ENCODE assay signal across 9 mouse cellular contexts in the genomic region with DNA sequence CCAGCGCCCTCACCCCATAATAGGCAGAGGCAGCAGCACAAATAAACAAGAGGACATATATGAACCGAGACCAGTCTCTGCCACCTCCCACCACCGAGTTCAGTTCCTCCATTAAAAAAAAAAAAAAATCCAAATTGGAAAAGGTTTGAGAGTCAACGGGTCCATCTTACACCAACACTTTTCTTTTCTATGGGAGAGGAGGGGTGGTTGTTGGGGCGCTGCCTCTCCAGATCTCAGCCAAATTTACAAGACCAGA. TPM values are rescaled to one million over a fixed set of nuclear protein-coding genes. Genes with fewer than 3 reads are reported as not detected.
A peak's percentile ranks its signal among the peaks of the same experiment; 100 is the strongest.
DNase-seq lines count a peak whose midpoint lies in the region; ATAC-seq and TF ChIP-seq lines count a peak whose summit lies in the region.
"Had no signal": no experiment of that assay in that cellular context is flagged by ENCODE, and none has a peak within 500 bp of the region (broad histone marks: within the 10 kb centered on the region; RNA-seq: fewer than 3 reads in every experiment).

No protein-coding gene starts in this region.

- peak overlapping the region; percentile 99 to 100 for H3K27ac ChIP-seq in heart, embryonic 14.5 days (replicated peaks in 1 of 2; ENCODE audit: control insufficient read depth in 1 of 2, insufficient read depth in 1 of 2, low read depth in 2 of 2, low read length in 2 of 2)
- peak overlapping the region; percentile 100 for H3K27ac ChIP-seq in hindbrain, embryonic 10.5 days
- H3K27ac ChIP-seq in midbrain, embryonic 10.5 days (replicated peaks) = peak overlapping the region; percentile 98

- H3K9me3 ChIP-seq in heart, embryonic 14.5 days (ENCODE audit: control insufficient read depth, low read length) = no peaks in the 10 kb centered on the region
- no peaks in the 10 kb centered on the region for H3K9me3 ChIP-seq in hindbrain, embryonic 10.5 days
- no peaks in the 10 kb centered on the region for H3K9me3 ChIP-seq in midbrain, embryonic 10.5 days (replicated peaks)

- H3K36me3 ChIP-seq in heart, embryonic 14.5 days (ENCODE audit: control insufficient read depth, insufficient read depth, low read length) = no peaks in the 10 kb centered on the region
- H3K36me3 ChIP-seq in hindbrain, embryonic 10.5 days = no peaks in the 10 kb centered on the region
- H3K36me3 ChIP-seq in midbrain, embryonic 10.5 days = no peaks in the 10 kb centered on the region

- WGBS in heart, embryonic 14.5 days = under 1% methylated on average over 5 of the region's 5 CpGs
- WGBS in hindbrain, embryonic 10.5 days = 0% methylated on average over 5 of the region's 5 CpGs
- 0% methylated on average over 5 of the region's 5 CpGs for WGBS in midbrain, embryonic 10.5 days

- no peak for TF ChIP-seq CTCF in Patski (IDR thresholded peaks at IDR 0.05)

- H3K4me1 ChIP-seq in heart, embryonic 14.5 days (ENCODE audit: control insufficient read depth in 2 of 2, insufficient read depth in 2 of 2, low read length in 2 of 2) = peaks cover 45 to 61% of the 10 kb centered on the region in 2 experiments
- peaks cover 71% of the 10 kb centered on the region for H3K4me1 ChIP-seq in hindbrain, embryonic 10.5 days (replicated peaks)
- H3K4me1 ChIP-seq in midbrain, embryonic 10.5 days = peaks cover 63% of the 10 kb centered on the region

- intact Hi-C loops in left cerebral cortex, postnatal 14 days (cut with DNase I) = no loop called here

- no peak for ATAC-seq in heart, embryonic 14.5 days (ENCODE audit: insufficient number of reproducible peaks, insufficient read depth, low FRiP score, low read depth)
- no peak for ATAC-seq in Patski

- CTCF ChIA-PET in Patski (lab: Charles Lee) = interaction anchor here (1.0 to 4.6 kb wide), 3 partner anchors 47 to 91 kb away, joined by 3 to 46 read pairs (median 20); no protein-coding TSS in a partner anchor

- in situ Hi-C loops in Patski (cut with MboI; ENCODE audit: low pct_unique_long_range_greater_than_20kb) = loop anchor here (5.0 to 10.0 kb wide), 4 partner anchors 36 to 733 kb away; no protein-coding TSS in a partner anchor

- peak overlapping the region; percentile 95 for H3K4me2 ChIP-seq in heart, embryonic 14.5 days (ENCODE audit: low read length)

- H3K4me3 ChIP-seq in heart, embryonic 14.5 days (ENCODE audit: control insufficient read depth in 1 of 2, insufficient read depth in 1 of 2, low read depth in 1 of 2, low read length in 2 of 2) = peak overlapping the region; percentile 51 to 57
- peak overlapping the region; percentile 60 for H3K4me3 ChIP-seq in hindbrain, embryonic 10.5 days
- peak overlapping the region; percentile 61 for H3K4me3 ChIP-seq in midbrain, embryonic 10.5 days

- H3K27me3 ChIP-seq in heart, embryonic 14.5 days (ENCODE audit: control insufficient read depth, insufficient read depth, low read length) = no peaks in the 10 kb centered on the region
- H3K27me3 ChIP-seq in Patski = no peaks in the 10 kb centered on the region
- H3K27me3 ChIP-seq in hindbrain, embryonic 10.5 days (ENCODE audit: insufficient read depth, poor library complexity, severe bottlenecking) = peaks cover 4% of the 10 kb centered on the region; the same call in 1 of the 2 replicates
- H3K27me3 ChIP-seq in midbrain, embryonic 10.5 days (ENCODE audit: low read depth, poor library complexity, severe bottlenecking) = peaks cover 6% of the 10 kb centered on the region; the same call in 1 of the 2 replicates

- POLR2A ChIA-PET in Patski (lab: Charles Lee) = interaction anchor here (0.7 to 3.4 kb wide), 3 partner anchors 56 to 84 kb away, joined by 4 to 13 read pairs (median 6); partner anchors contain the start of gene Ptma

- no peak for DNase-seq in heart, adult 11 months
- peak; percentile 17 for DNase-seq in Patski (ENCODE audit: low read depth, low spot score)
- DNase-seq in hindbrain, embryonic 10.5 days (ENCODE audit: low spot score) = no peak
- no peak for DNase-seq in midbrain, embryonic 10.5 days (ENCODE audit: low spot score)
- DNase-seq in right cerebral cortex, postnatal 36 days (ENCODE audit: low spot score in 2 of 2) = no peak
- DNase-seq in left cerebral cortex, postnatal 14 days (ENCODE audit: low spot score in 2 of 2) = no peak
- no peak for DNase-seq in spleen, postnatal 14 days (ENCODE audit: low spot score in 2 of 2)

- H3K9ac ChIP-seq in heart, embryonic 14.5 days (ENCODE audit: low read length) = peak overlapping the region; percentile 96

RNA-seq across cellular contexts. Expression of gene Tex44, which starts 15.5 kb away (rescaled TPM):
- polyA plus RNA-seq in heart, embryonic 14.5 days (2014; fragmentation: Nextera tagmentation; extraction: Ambion mirVana) = not detected in 2 replicates
- polyA plus RNA-seq in Patski (2021) = not detected
- polyA plus RNA-seq in hindbrain, embryonic 10.5 days (2016; fragmentation: Nextera tagmentation; extraction: Ambion mirVana) = not detected in 2 replicates
- polyA plus RNA-seq in midbrain, embryonic 10.5 days (2016; fragmentation: Nextera tagmentation; extraction: Ambion mirVana) = 0.07 and 0.11 TPM in 2 replicates
- total RNA-seq in left cerebral cortex, postnatal 14 days (2021) = not detected
- polyA plus RNA-seq: frontal cortex, adult 2 months had no signal

RNA-seq across cellular contexts. Expression of gene Nmur1, which starts 15.6 kb away (rescaled TPM):
- not detected in 2 replicates for polyA plus RNA-seq in heart, embryonic 14.5 days (2014; fragmentation: Nextera tagmentation; extraction: Ambion mirVana)
- polyA plus RNA-seq in Patski (2021) = not detected
- polyA plus RNA-seq in hindbrain, embryonic 10.5 days (2016; fragmentation: Nextera tagmentation; extraction: Ambion mirVana) = 0.12 TPM in 1 of 2 replicates, not detected in the other
- polyA plus RNA-seq in midbrain, embryonic 10.5 days (2016; fragmentation: Nextera tagmentation; extraction: Ambion mirVana) = not detected in 2 replicates
- under 1 TPM; 0.25 to 0.53 TPM for total RNA-seq in left cerebral cortex, postnatal 14 days (2021)
